Mouse (Mus musculus) testis, postnatal 14 days (tissue): ENCODE measurements around the gene Gna11.
A peak's percentile ranks its signal among the peaks of the same experiment; 100 is the strongest.

Experiments used
- DNase-seq: peaks from one replicate; pipeline ENCODE4 v3.0.0; 2021; ENCODE audit warnings: low spot score

The Gna11 gene

DNA sequence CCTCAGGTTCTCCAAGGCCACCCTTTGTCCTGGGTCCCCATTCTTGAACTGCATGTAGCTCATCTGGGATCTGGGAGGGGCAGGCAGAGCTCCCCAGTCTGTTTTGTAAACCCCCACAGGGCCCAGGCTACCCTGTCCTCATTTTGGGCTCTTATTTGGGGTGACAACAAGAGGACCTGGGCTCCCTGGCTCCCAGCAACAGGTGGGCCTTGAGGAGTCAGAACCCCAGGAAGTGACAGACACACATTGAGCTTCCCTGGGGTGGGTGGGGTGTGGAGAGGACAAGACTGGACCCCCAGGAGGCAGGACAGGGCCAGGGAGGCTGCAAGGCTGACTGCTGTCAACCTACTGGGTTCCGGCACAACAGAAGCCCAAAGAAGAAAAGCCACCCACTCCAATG is 1.4 kb downstream of the Gna11 start:
- no peak for DNase-seq

DNA sequence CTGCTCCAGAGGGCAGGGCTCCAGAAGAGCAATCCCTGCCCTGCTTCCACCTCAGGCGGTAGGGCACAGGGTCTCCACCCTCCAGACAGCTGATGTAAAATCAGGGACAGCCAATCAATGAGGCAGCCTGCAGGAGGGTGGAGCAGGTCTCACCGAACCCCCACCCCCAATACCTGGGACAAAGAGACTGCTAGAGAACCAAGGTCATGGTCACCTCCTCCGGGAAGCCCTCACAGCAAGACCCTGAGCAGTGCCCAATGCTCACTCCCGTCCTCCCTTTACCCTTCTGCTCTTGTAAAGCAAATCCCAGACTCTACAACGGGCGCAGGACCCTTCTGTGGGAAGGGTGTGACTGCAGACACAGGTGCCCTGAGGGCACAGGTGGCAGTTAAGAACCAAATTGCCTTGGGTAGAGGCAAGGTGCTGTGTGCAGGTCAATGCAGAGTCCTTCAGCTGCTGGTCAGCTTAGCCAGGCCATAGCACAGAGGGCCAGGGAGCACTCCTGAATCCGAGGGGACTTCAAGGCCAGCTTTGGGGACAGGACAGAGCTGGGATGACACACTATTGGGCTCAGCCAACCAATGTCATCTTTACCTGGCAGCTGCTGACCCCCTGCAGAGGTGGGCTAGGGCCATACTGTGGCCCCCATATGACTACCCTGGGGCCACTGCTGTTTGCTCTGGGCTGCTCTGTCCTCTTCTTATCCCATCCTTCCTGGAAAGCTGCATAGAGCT is 2.1 kb downstream of the Gna11 start:
- DNase-seq = no peak

GRCm38 (mm10) chr10:81541803-81542202 is 3.2 kb downstream of the Gna11 start:
- DNase-seq = no peak

DNA sequence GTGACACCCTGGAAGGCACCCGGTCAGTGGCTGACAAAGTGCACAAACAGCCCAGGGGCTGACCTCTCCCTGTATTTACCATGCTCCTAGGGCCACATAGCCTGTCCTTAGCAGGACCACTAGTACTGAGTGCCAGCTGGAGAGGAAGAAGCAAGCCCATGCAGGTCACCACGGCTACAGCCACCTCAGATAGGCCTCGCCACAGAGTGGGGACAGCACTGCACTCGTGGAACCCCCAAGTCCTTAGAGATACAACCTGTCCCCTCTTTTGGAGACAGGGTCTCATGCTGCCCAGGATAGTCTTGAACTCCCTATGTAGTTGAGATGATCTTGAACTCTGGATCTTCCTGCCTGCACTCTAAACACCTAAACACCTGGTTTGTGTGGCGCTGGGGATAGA is 3.6 kb downstream of the Gna11 start:
- DNase-seq = no peak

- DNase-seq = no peak
Observed at GRCm38 (mm10) chr10:81538321-81539048, 6.5 kb downstream of the Gna11 start.

DNA sequence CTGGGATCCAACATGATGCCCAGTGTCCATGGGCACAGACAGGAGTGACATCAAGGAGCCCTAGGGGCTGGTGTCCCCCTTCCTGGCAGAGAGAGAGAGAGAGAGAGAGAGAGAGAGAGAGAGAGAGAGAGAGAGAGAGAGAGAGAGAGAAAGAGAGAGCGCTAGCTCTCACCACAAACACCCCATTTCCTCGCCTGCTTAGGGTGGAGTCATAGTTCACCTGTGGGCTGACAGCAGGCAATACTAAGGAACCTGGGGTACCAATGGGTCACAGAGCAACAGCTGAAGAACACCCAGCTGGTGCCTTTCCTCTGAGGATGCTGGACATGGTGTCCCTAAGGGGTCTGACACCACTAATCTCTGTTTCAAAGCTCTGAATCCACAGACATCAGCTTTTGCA is 7.6 kb downstream of the Gna11 start:
- DNase-seq = no peak

DNA sequence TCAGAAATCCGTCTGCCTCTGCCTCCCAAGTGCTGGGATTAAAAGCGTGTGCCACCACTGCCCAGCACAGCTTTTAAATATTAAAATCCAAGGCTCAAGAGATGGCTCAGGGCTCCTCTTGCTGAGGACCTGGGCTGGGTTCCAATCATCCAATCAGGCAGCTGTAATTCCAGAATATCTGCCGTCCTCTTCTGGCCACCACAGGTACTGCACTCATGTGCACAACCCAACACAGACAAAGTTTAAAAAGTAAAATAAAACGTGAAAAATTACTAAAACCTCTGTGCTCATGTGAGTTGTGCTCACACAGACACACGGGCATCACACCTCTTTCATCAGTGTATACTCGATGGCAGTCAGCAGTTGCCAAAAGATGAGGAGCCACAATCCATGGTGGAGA is 8.3 kb downstream of the Gna11 start:
- no peak for DNase-seq

DNA sequence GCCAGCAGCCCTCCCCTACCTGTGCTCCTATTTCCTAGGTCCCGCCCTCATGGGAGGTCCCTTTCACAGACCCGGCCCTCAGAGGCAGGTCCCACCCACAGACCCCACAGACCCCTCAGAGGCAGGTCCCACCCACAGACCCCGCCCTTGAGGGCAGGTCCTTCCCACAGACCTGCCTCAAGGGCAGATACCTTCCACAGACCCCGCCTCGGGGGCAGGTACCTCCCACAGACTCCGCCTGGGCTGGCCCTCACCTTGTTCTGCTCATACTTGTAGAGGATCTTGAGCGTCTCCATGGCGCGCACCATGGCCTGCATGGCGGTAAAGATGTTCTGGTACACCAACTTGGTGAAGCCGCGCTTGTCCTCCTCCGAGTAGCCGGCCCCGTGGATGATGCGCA is 10.2 kb downstream of the Gna11 start:
- no peak for DNase-seq

DNA sequence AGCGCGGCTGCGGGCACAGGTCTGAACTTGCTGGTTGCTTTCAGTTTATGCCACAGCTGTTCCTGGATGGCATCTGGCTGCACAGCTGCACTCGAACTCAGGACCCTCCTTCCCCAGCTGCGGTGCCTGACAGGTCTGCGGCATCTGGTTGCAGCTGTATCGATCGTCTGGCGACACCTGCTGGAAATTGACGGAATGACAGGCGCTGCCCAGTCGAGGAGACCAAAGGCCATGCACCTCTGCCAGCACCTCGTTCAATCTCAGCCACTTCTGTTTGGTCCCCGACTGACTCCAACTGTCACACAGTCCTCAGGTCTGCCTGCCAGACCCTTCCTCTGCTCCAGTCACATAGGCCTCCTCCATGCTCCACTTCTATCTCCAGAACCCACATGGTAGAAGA is 18.2 kb downstream of the Gna11 start:
- DNase-seq = peak; percentile 72

- DNase-seq = no peak
Observed at GRCm38 (mm10) chr10:81525017-81525694, 19.8 kb downstream of the Gna11 start.

- DNase-seq = no peak
Observed at GRCm38 (mm10) chr10:81524051-81524605, 20.9 kb downstream of the Gna11 start, which contains the start of gene Gna15. Gene Gna15 (minus strand): TSS chr10:81524225.

- DNase-seq = no peak
Observed at GRCm38 (mm10) chr10:81523570-81523969, 21.4 kb downstream of the Gna11 start.

- DNase-seq = no peak
Observed at GRCm38 (mm10) chr10:81523142-81523541, 21.8 kb downstream of the Gna11 start.

GRCm38 (mm10) chr10:81519978-81520365 is 25.0 kb downstream of the Gna11 start:
- no peak for DNase-seq

DNA sequence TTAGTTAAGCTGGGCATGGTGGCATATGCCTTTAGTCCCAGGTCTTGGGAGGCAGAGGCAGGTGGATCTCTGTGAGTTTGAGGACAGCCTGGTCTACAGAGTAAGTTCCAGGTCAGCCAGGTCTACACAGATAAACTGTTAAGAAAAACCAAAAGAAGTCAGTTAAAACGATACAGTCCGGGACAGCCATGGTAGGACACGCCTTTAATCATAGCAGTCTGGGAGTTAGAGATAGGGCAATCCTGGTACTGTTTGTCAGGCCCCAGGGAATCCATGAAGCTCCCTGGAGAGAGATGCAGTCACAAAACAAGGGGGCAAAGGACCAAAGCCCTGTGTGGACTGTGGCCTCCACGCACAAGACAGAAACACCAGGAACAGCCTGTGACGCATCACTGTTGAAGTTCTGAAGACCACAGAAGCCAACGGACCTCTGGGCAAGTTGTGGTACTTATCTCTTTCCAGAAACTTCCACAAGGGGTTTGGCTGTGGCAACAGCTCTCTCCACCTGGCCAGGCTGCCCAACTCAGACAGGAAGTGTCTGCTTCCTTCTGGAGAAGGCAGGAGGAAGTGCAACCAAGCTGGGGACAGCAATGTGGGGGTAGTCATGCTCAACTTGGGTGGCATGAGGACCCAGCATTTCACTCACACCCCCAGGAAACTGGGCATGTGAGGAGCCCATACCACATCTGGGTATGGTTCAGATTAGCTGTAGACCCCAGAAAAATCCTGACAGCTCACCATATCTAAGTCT is 25.6 kb downstream of the Gna11 start:
- DNase-seq = no peak

GRCm38 (mm10) chr10:81518546-81518945 is 26.4 kb downstream of the Gna11 start:
- no peak for DNase-seq

GRCm38 (mm10) chr10:81517227-81517626 is 27.8 kb downstream of the Gna11 start:
- no peak for DNase-seq

- DNase-seq = no peak
Observed at GRCm38 (mm10) chr10:81513798-81514197, 31.2 kb downstream of the Gna11 start.

DNA sequence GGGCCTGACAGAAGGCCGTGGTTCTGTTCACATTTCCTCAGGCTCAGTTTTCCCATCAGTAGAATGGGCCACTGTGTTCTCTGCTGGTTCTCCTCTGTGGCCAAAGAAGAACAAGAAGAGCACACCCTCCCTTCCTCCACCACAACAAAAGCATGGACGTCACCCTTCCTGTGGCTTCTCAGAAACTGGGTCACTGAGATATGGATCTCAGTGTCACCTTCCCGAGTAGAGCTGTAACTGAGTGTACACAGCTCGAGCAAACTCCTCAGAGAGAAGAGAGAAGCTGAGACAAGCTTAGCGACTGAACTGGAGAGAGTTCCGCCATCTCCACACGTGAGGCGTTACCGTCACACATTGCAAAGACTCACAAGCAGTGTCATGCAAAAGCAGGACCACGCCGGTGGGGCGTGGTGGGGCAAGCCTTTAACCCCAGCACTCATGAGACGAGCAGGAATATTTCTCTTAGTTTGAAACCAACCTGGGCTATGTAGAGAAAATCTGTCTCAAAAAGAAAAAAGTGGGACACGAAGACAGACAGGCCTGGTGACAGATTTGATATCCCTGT is 34.7 kb downstream of the Gna11 start:
- DNase-seq = no peak

DNA sequence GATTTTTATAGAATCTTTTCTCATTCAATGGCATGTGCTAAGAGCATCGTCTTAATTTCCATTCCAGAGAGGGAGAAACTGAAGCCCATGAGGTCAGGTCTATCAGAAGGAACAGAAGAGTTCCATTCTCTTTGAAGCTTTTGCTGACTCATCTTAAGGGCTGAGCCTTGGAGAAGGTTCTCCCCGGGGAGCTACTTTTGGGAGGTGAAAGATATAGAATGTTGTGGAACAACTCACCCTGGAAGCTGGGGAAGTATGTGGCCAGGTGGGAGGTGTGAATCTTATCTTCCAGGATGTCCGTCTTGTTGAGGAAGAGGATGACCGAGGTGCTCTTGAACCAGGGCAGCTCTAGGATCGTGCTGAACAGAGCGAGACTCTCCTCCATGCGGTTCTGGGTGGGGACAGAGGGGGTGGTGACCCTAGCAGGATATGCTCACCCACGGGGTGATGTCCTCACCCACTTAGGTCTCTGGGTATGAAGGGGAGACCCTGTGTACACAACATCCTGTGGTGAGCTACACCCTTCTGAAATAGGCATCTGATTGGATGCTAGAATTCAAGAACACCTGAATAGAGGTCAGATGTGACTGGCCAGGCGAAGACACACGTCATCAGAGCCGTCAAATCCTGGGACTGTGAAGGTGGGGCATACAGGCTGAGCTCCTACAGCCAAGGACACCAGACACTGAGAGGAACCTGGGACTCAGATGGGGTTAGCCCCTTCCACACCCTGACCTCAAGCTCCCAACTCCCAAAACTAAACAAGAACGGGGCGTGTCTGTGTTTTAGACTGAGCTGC is 37.1 kb downstream of the Gna11 start:
- no peak for DNase-seq

DNA sequence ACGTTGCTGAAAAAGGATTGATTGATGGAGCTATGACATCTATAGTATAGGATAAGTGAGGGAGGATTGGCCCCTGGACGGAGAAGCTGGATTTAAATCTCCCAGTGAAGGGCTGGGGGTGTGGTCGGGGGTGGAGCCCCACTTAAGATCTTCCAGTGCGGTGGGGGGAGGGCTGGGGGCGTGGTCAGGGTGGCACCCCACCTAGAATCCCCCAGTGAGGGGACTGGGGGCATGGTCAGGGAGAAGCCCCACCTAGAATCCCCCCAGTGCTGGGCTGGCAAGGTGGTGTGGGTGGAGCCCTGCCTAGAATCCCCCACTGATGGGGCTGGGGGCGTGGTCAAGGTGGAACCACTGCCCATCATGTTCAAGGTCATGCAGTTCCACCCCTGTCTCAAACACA is 37.9 kb downstream of the Gna11 start:
- DNase-seq = no peak
